Mouse (Mus musculus): ENCODE results near the gene Efna1. TPM values are rescaled to one million over a fixed set of nuclear protein-coding genes. Genes with fewer than 3 reads are reported as not detected.
A peak's percentile ranks its signal among the peaks of the same experiment; 100 is the strongest.

Gene Efna1
- polyA plus RNA-seq, 1 experiment = 5.3 TPM

- Histone ChIP-seq H3K4me1 (ENCODE audit: control insufficient read depth, insufficient read depth, insufficient read length) (peaks cover 2% of the 10 kb centered on the region; the same call in 1 of the 2 replicates), H3K27ac (ENCODE audit: insufficient read depth, low read length) (no peak overlapping the region), H3K36me3 (ENCODE audit: control insufficient read depth, insufficient read depth, low read length) (no peaks in the 10 kb centered on the region), H3K27me3 (ENCODE audit: control insufficient read depth, insufficient read depth, low read length) (no peaks in the 10 kb centered on the region), H3K4me3 (ENCODE audit: extremely low read depth, insufficient read depth, insufficient read length) (no peak overlapping the region)
- no peak for DNase-seq (ENCODE audit: low read depth in 1 of 2, low spot score in 2 of 2)
- 54% methylated on average over 7 of the region's 7 CpGs for WGBS
- TF ChIP-seq POLR2A (IDR thresholded peaks at IDR 0.05; ENCODE audit: low read depth, low read length) (no peak), CTCF (IDR thresholded peaks at IDR 0.05; ENCODE audit: extremely low read depth, insufficient read depth, insufficient read length, insufficient replicate concordance) (no peak)
Observed at GRCm38 (mm10) chr3:89288503-89288928, 7.6 kb upstream of the Efna1 start.

- H3K27ac ChIP-seq (ENCODE audit: insufficient read depth, low read length) = no peak overlapping the region
- no peak for DNase-seq (ENCODE audit: low read depth in 1 of 2, low spot score in 2 of 2)
- no peaks in the 10 kb centered on the region for H3K36me3 ChIP-seq (ENCODE audit: control insufficient read depth, insufficient read depth, low read length)
- 55% methylated on average over 5 of the region's 5 CpGs for WGBS
- TF ChIP-seq POLR2A (IDR thresholded peaks at IDR 0.05; ENCODE audit: low read depth, low read length) = no peak
- no peak for TF ChIP-seq CTCF (IDR thresholded peaks at IDR 0.05; ENCODE audit: extremely low read depth, insufficient read depth, insufficient read length, insufficient replicate concordance)
- no peaks in the 10 kb centered on the region for H3K27me3 ChIP-seq (ENCODE audit: control insufficient read depth, insufficient read depth, low read length)
- H3K4me1 ChIP-seq (ENCODE audit: control insufficient read depth, insufficient read depth, insufficient read length) = peaks cover 2% of the 10 kb centered on the region; the same call in 1 of the 2 replicates
- H3K4me3 ChIP-seq (ENCODE audit: extremely low read depth, insufficient read depth, insufficient read length) = no peak overlapping the region
Observed at GRCm38 (mm10) chr3:89287286-89287685, 6.3 kb upstream of the Efna1 start.

GRCm38 (mm10) chr3:89285526-89285925 lies 4.6 kb upstream of the Efna1 start:
- H3K27me3 ChIP-seq (ENCODE audit: control insufficient read depth, insufficient read depth, low read length) = peaks cover 4% of the 10 kb centered on the region; the same call in 1 of the 2 replicates
- H3K27ac ChIP-seq (ENCODE audit: insufficient read depth, low read length) = no peak overlapping the region

GRCm38 (mm10) chr3:89284261-89284660 lies 3.3 kb upstream of the Efna1 start:
- Histone ChIP-seq H3K27me3 (ENCODE audit: control insufficient read depth, insufficient read depth, low read length) (peaks cover 9% of the 10 kb centered on the region; the same call in 1 of the 2 replicates), H3K36me3 (ENCODE audit: control insufficient read depth, insufficient read depth, low read length) (no peaks in the 10 kb centered on the region), H3K27ac (ENCODE audit: insufficient read depth, low read length) (no peak overlapping the region), H3K4me1 (ENCODE audit: control insufficient read depth, insufficient read depth, insufficient read length) (peaks cover 15% of the 10 kb centered on the region; the same call in 1 of the 2 replicates), H3K4me3 (ENCODE audit: extremely low read depth, insufficient read depth, insufficient read length) (no peak overlapping the region)
- DNase-seq (ENCODE audit: low read depth in 1 of 2, low spot score in 2 of 2) = no peak
- WGBS = 96% methylated on average over 3 of the region's 3 CpGs
- TF ChIP-seq POLR2A (IDR thresholded peaks at IDR 0.05; ENCODE audit: low read depth, low read length) (no peak), CTCF (IDR thresholded peaks at IDR 0.05; ENCODE audit: extremely low read depth, insufficient read depth, insufficient read length, insufficient replicate concordance) (no peak)

More at GRCm38 (mm10) chr3:89285526-89285925, 4.6 kb upstream of the Efna1 start:
- Histone ChIP-seq H3K36me3 (ENCODE audit: control insufficient read depth, insufficient read depth, low read length) (no peaks in the 10 kb centered on the region), H3K4me1 (ENCODE audit: control insufficient read depth, insufficient read depth, insufficient read length) (peaks cover 8% of the 10 kb centered on the region; the same call in 1 of the 2 replicates), H3K4me3 (ENCODE audit: extremely low read depth, insufficient read depth, insufficient read length) (no peak overlapping the region)
- 65% methylated on average over 2 of the region's 2 CpGs for WGBS
- no peak for DNase-seq (ENCODE audit: low read depth in 1 of 2, low spot score in 2 of 2)
- TF ChIP-seq POLR2A (IDR thresholded peaks at IDR 0.05; ENCODE audit: low read depth, low read length) = no peak
- TF ChIP-seq CTCF (IDR thresholded peaks at IDR 0.05; ENCODE audit: extremely low read depth, insufficient read depth, insufficient read length, insufficient replicate concordance) = no peak

GRCm38 (mm10) chr3:89282291-89282643 lies 1.3 kb upstream of the Efna1 start:
- 47% methylated on average over 4 of the region's 4 CpGs for WGBS

GRCm38 (mm10) chr3:89281579-89282290 lies 793 bp upstream of the Efna1 start:
- Histone ChIP-seq H3K27ac (ENCODE audit: insufficient read depth, low read length) (no peak overlapping the region), H3K4me3 (ENCODE audit: extremely low read depth, insufficient read depth, insufficient read length) (no peak overlapping the region), H3K27me3 (ENCODE audit: control insufficient read depth, insufficient read depth, low read length) (peaks cover 11% of the 10 kb centered on the region; the same call in 1 of the 2 replicates), H3K36me3 (ENCODE audit: control insufficient read depth, insufficient read depth, low read length) (no peaks in the 10 kb centered on the region), H3K4me1 (ENCODE audit: control insufficient read depth, insufficient read depth, insufficient read length) (peaks cover 17% of the 10 kb centered on the region; the same call in 1 of the 2 replicates)
- DNase-seq (ENCODE audit: low read depth in 1 of 2, low spot score in 2 of 2) = peak; percentile 60 to 84
- peak; percentile 98 for TF ChIP-seq CTCF (IDR thresholded peaks at IDR 0.05; ENCODE audit: extremely low read depth, insufficient read depth, insufficient read length, insufficient replicate concordance)
- TF ChIP-seq POLR2A (IDR thresholded peaks at IDR 0.05; ENCODE audit: low read depth, low read length) = no peak
- 21% methylated on average over 20 of the region's 20 CpGs for WGBS

More at GRCm38 (mm10) chr3:89282291-89282643, 1.3 kb upstream of the Efna1 start:
- Histone ChIP-seq H3K27me3 (ENCODE audit: control insufficient read depth, insufficient read depth, low read length) (peaks cover 11% of the 10 kb centered on the region; the same call in 1 of the 2 replicates), H3K4me1 (ENCODE audit: control insufficient read depth, insufficient read depth, insufficient read length) (peaks cover 17% of the 10 kb centered on the region; the same call in 1 of the 2 replicates), H3K27ac (ENCODE audit: insufficient read depth, low read length) (no peak overlapping the region), H3K36me3 (ENCODE audit: control insufficient read depth, insufficient read depth, low read length) (no peaks in the 10 kb centered on the region), H3K4me3 (ENCODE audit: extremely low read depth, insufficient read depth, insufficient read length) (no peak overlapping the region)
- DNase-seq (ENCODE audit: low read depth in 1 of 2, low spot score in 2 of 2) = no peak
- TF ChIP-seq POLR2A (IDR thresholded peaks at IDR 0.05; ENCODE audit: low read depth, low read length) = no peak
